Mouse (Mus musculus): ENCODE results near the gene Antxr1. TPM values are rescaled to one million over a fixed set of nuclear protein-coding genes. Genes with fewer than 3 reads are reported as not detected.
"Not testable (repeated sequence)": the region's sequence is repeated elsewhere in the genome, so short reads cannot be mapped to it uniquely, and the experiment has no call there.

Gene Antxr1
- total RNA-seq, 2 experiments from 2014 or later, result 9.0 to 10.2 TPM

DNA sequence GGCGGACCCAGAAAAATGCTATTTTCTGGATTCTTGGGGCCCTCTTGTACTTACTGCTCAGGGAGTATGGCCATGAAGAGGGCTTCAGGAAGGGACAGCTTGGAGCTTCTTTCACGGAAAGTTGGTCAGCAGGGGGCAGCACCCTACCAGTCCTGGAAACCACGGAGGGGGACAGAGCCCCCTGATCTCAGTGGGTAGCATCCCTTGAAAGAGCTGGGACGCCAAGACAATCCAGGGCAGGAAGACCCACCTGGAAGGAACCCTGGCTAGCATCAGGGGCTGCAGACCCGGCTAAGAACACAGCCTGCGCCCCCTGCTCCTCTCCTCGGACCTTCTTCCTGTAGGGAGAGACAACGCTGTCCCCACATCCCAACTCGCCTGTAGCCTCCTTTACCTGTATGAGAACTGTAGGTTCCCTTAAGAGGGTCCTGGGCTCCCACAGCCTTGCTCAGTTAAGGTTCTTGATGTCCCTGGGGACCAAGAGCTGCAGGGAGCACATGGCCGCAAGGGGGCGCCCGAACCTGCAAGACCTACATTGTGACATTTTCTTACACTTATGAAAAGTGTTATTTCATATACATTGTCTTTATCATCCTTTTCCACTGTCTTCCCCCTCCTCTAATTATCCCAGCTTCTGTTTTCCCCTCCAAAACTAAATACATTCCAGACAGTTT, 234.2 kb downstream of the Antxr1 start:
- DNase-seq, result peak; percentile 85

GRCm38 (mm10) chr6:87100297-87101020, 235.2 kb downstream of the Antxr1 start:
- DNase-seq, result no peak

- no peak for DNase-seq
These were observed 235.8 kb downstream of the Antxr1 start for GRCm38 (mm10) chr6:87099671-87100296.

DNA sequence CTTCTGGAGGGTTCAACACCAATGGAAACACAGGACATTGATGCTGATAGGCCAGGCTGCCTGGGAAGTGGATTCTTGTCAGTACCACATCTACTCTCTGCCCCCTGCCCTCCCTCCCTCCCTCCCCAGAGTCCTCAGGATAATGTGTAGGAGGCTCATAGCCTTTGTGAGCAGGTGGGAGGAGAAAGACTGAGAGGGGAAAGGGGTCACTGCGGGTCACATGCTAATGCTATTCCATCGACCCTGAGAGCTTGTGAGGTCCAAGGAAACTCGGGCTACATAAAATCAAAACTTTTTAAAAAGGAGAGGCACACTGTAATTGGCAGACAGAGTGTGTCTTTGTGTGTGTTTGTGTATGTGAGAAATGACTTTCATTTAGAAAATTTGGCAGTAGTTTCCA, 236.4 kb downstream of the Antxr1 start:
- no peak for DNase-seq

GRCm38 (mm10) chr6:87093631-87094030, 242.0 kb downstream of the Antxr1 start:
- DNase-seq, result not testable (repeated sequence)

DNA sequence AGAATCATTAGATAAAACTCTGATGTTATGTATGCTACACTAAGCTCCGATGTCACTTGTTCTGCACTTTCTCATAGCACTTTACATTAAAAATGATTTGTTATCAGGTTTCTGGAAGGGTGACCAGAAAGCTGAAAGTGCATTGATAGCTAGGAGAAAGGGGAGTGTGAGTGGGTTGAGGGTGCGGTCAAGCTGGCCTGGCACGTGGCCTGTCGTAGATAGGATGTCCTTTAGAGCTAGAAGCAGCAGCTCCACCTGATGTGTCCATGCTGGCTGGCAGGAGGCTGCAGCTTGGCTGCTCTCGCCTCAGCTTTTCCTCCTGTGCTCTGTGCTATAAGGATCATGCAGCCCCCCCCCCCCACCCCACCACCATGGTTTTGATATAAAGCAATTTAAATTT, 243.1 kb downstream of the Antxr1 start:
- DNase-seq, result no peak

- DNase-seq, result no peak
These were observed 244.7 kb downstream of the Antxr1 start for GRCm38 (mm10) chr6:87090877-87091276.

DNA sequence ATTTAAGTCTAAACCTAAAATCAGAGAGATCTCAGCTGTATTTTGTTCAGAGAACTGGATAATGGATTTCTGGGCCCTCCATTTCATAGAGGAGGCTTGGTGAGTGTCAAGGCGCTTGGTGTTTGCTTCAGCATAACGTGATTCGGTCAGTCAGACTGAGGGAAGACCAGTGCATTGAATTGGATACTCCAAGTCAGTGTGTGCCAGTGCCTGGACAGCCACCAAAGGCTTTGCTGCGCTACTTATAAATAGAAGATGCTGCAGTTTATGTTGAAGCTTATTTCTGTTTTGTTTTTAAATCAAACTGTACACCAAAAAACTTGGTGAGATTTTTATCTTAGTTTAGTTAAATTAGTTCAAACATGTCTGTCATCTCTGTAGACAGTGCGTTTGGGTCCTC, 247.3 kb downstream of the Antxr1 start:
- DNase-seq, result no peak

GRCm38 (mm10) chr6:87085026-87085425, 250.6 kb downstream of the Antxr1 start:
- DNase-seq, result no peak

Other genes starting within 250 kb of the Antxr1 start
- not detected for gene D6Ertd527e, start 231.1 kb downstream of the Antxr1 start, total RNA-seq (2021)
- not detected for gene Gkn1, start 15.1 kb upstream of the Antxr1 start, total RNA-seq (2021)
- gene Gkn2, start 37.5 kb upstream of the Antxr1 start, total RNA-seq (2021), result not detected
- 1 to 10 TPM; 1.1 to 3.5 TPM for gene Gkn3, start 53.1 kb upstream of the Antxr1 start, total RNA-seq (2021)
- gene Bmp10, start 93.2 kb upstream of the Antxr1 start, total RNA-seq (2021), result not detected
- gene Arhgap25, start 197.4 kb upstream of the Antxr1 start, total RNA-seq (2021), result 1 to 10 TPM; 2.7 to 2.9 TPM

All from layer of hippocampus, postnatal 36 days (tissue).